Mouse (Mus musculus): ENCODE data around the gene 1700074P13Rik. TPM values are rescaled to one million over a fixed set of nuclear protein-coding genes. Genes with fewer than 3 reads are reported as not detected.
"Not testable (repeated sequence)": the region's sequence is repeated elsewhere in the genome, so short reads cannot be mapped to it uniquely, and the experiment has no call there.

The 1700074P13Rik gene
- not detected for polyA plus RNA-seq (2017; shearing (Covaris generic))

GRCm38 (mm10) chr6:40940457-40940856 lies at the start of gene 1700074P13Rik:
Gene 1700074P13Rik (minus strand): TSS chr6:40940557.
- ATAC-seq, result no peak

GRCm38 (mm10) chr6:40964454-40964853 lies 24.1 kb upstream of the 1700074P13Rik start, which contains the start of gene 1810009J06Rik:
Gene 1810009J06Rik (plus strand): TSS chr6:40964754.
- not testable (repeated sequence) for ATAC-seq

- no peak for ATAC-seq
These were observed 13.4 kb upstream of the 1700074P13Rik start for GRCm38 (mm10) chr6:40953716-40954115.

GRCm38 (mm10) chr6:40951770-40952169 lies 11.4 kb upstream of the 1700074P13Rik start, which contains the start of gene Gm4744:
Gene Gm4744 (minus strand): TSS chr6:40951870.
- no peak for ATAC-seq

GRCm38 (mm10) chr6:40919954-40920353 lies 20.4 kb downstream of the 1700074P13Rik start:
- no peak for ATAC-seq

GRCm38 (mm10) chr6:40900287-40900686 lies 40.1 kb downstream of the 1700074P13Rik start, which contains the start of gene Prss58:
Gene Prss58 (minus strand): TSS chr6:40900387.
- no peak for ATAC-seq

GRCm38 (mm10) chr6:40894716-40895115 lies 45.6 kb downstream of the 1700074P13Rik start:
- no peak for ATAC-seq

- ATAC-seq, result peak; percentile 43
These were observed 46.8 kb downstream of the 1700074P13Rik start for GRCm38 (mm10) chr6:40893577-40893976.

GRCm38 (mm10) chr6:40891754-40892153 lies 48.6 kb downstream of the 1700074P13Rik start:
- ATAC-seq, result peak; percentile 8

- ATAC-seq, result peak; percentile 84
These were observed 49.4 kb downstream of the 1700074P13Rik start for GRCm38 (mm10) chr6:40890973-40891372.

GRCm38 (mm10) chr6:40887394-40887793 lies 53.0 kb downstream of the 1700074P13Rik start, which contains the start of gene Moxd2:
Gene Moxd2 (minus strand): TSS chr6:40887494.
- ATAC-seq, result no peak

Other genes with a start within 250 kb of the 1700074P13Rik start
- under 1 TPM; 0.50 to 0.71 (median 0.66) TPM for gene Moxd2, start 53.1 kb downstream of the 1700074P13Rik start, polyA plus RNA-seq (2017; shearing (Covaris generic))
- not detected for gene Prss58, start 40.2 kb downstream of the 1700074P13Rik start, polyA plus RNA-seq (2017; shearing (Covaris generic))
- not detected for gene Gm4744, start 11.3 kb upstream of the 1700074P13Rik start, polyA plus RNA-seq (2017; shearing (Covaris generic))
- not detected for gene 1810009J06Rik, start 24.2 kb upstream of the 1700074P13Rik start, polyA plus RNA-seq (2017; shearing (Covaris generic))
- gene Gm2663, start 58.9 kb upstream of the 1700074P13Rik start, polyA plus RNA-seq (2017; shearing (Covaris generic)), result 1 to 10 TPM in 2 of 3 experiments, under 1 TPM in 1; 0.75 to 5.1 (median 3.6) TPM
- under 1 TPM; 0.26 to 0.33 (median 0.31) TPM for gene 2210010C04Rik, start 95.0 kb upstream of the 1700074P13Rik start, polyA plus RNA-seq (2017; shearing (Covaris generic))

Measured in inflammation-experienced regulatory T-cells, adult 6 months (primary cell).